Mouse (Mus musculus) thymus, postnatal 10 days (tissue): ENCODE results near the gene Klhdc8b.
A peak's percentile ranks its signal among the peaks of the same experiment; 100 is the strongest.

ENCODE experiments used
- DNase-seq, 2 experiments: peaks; one replicate each; pipeline ENCODE4 v3.0.0; 2021; ENCODE audit warnings: low spot score in 2 of 2

Klhdc8b gene

DNA sequence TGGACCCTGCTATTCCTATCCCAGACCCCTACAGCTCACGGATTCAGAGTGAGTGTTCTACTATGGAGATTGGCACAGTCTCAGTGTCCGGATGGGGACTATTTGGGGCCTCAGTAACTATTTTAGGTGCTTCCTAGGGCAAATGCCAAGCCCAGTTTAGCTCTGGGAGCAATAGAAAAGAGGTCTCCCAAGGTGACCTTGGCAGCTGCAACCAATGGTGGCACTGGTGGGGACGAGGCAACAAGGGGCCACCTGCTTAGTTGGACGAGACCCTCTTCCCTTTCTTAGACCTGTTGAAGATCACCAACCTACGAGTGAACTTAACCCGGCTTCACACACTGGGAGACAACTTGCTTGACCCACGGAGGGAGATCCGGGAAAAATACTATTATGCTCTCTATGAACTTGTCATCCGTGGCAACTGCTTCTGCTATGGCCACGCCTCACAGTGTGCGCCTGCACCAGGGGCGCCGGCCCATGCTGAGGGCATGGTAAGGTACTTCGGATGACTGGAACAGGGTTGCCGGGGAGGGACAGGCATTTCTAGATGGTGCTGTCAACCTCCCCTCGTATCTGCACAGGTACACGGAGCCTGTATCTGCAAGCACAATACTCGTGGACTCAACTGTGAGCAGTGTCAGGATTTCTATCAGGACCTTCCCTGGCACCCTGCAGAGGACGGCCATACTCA is 20.3 kb upstream of the Klhdc8b start:
- DNase-seq = no peak

DNA sequence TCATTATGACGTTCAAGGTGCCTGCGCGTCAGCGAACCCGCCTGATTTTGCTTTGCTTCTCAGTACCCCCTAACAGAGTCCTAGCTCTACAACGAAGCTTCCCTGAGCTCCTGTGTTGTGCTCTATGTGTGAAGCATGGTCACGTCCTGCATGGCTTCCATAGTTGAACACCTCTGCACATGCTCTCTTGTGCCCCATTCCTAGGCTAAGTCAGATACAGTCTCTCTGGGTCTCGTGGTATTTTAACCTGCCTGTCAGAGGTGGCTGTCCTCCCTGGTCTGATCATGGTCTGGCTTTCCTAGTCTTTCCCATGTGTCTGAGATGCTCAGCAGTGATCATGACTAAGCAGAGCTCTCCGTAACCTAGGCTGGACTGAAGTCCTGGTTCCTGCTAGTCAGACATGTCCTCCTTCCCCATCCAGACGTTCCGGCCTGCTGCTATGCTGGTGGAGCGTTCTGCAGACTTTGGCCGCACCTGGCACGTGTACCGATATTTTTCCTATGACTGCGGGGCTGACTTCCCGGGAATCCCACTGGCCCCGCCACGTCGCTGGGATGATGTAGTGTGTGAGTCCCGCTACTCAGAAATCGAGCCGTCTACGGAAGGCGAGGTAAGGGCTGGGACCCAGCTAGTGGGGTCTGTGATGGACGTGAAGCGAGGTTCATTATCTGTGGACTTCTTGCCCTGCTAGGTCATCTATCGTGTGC is 19.6 kb upstream of the Klhdc8b start:
- no peak for DNase-seq

GRCm38 (mm10) chr9:108479721-108480351 is 18.5 kb upstream of the Klhdc8b start, which contains the start of gene Lamb2:
Lamb2 (plus strand) TSS chr9:108479736.
- DNase-seq = peak in 1 of 2 experiments; percentile 45

DNA sequence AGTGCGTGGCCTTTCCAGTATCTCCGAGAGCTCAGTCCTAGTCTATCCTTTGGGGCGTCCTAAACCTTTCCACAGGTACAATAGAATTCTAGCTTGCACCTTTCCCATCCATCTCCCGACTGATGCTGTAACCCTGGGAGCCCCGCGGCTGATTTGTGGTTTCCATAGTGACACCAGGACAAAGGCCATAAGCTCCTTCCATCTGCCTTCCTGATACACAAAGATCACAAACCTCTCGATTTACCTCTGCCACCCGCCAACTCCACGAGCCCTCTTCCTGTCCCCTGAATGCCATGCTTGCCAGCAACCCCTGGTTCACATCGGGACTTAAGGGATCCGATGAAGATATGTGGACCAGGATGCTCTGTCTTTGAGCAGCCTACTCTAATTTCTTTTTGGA is 17.9 kb upstream of the Klhdc8b start:
- no peak for DNase-seq

GRCm38 (mm10) chr9:108478638-108479156 is 17.3 kb upstream of the Klhdc8b start:
- no peak for DNase-seq

DNA sequence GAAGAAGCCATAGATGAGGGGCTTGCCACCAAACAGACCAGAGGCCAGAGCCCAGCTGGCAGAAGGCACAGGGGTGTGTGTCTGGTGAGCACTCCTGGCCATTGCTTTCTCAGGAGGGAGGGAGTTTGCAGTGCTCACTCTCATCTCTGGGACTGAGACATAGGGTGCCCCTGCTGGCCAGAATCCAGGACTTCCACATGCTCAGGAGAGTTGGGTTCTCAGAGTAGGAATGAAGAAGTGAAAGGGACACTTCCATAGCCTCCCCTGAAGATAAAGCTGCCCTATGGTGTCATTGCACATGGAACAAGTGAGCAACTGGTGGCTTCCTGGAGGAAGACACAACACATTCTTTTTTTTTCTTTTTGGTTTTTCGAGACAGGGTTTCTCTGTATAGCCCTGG is 13.1 kb upstream of the Klhdc8b start:
- no peak for DNase-seq

- DNase-seq = no peak
Observed at GRCm38 (mm10) chr9:108469845-108470244, 8.5 kb upstream of the Klhdc8b start.

GRCm38 (mm10) chr9:108469430-108469829 is 8.0 kb upstream of the Klhdc8b start:
- no peak for DNase-seq

DNA sequence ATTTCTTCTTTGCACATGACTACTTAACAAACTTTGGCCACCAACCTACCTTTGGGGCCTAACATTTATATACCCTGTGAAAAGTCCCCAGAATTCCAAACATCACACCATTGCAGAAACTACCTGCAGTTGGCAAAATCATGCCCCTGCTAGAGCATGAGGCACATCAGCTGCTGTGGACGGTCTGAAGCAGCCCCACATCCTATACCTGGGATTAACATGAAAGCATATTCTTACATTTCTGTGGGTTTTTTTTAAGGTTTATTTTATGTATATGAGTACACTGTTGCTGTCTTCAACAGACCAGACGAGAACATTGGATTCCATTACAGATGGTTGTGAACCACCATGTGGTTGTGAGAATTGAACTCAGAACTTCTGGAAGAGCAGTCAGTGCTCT is 4.8 kb upstream of the Klhdc8b start:
- DNase-seq = no peak

GRCm38 (mm10) chr9:108463713-108464112 is 2.3 kb upstream of the Klhdc8b start:
- no peak for DNase-seq

- DNase-seq = no peak
Observed at GRCm38 (mm10) chr9:108462192-108462591, 811 bp upstream of the Klhdc8b start.

- DNase-seq = no peak
Observed at GRCm38 (mm10) chr9:108461675-108462074, 294 bp upstream of the Klhdc8b start.

DNA sequence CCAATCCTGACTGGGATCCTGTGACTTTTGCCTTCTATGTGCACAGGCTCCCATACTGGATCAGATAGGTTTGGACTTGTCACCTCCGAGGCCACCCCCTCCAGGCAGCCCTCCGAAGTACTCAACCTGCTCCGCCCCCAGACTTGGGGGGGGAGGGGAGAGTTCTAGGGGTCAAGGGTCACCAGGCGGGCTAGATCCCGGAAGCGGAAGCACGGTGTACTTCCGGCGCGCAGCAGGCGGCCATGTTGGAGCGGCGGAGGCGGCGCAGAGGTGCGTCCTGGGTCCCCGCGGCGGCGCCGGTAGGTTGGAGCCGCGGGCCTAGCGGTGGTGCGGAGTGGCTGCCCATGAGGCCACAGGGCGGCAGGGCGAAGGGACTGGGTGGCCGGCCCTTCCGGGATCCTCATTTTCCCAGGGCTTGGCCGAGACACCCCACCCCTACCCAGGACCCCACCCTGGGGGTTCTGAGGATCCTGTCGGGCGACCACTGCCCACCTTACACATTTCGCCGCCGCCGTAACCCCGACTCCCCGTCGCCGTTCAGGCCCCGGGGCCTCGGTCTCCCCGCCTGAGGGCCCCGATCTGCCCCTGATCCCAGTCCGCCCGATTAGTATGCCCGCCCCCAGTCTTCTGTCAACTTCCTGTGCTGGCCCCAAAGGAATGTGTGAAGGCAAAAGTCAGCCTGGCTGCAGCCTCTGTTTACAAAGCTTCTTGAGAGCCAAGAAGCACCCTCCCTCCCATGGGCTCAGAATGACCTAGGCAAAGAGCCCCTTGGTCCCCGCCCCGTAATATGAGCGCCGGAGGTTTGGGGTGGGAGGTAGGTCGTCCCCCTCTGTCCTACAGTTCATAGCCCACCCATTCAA is 832 bp downstream of the Klhdc8b start, which contains the start of gene Ccdc71:
Gene Ccdc71, plus strand, starts transcription at position 209 of the 860 bp plus-strand sequence.
- DNase-seq = peak; percentile 82 to 86

DNA sequence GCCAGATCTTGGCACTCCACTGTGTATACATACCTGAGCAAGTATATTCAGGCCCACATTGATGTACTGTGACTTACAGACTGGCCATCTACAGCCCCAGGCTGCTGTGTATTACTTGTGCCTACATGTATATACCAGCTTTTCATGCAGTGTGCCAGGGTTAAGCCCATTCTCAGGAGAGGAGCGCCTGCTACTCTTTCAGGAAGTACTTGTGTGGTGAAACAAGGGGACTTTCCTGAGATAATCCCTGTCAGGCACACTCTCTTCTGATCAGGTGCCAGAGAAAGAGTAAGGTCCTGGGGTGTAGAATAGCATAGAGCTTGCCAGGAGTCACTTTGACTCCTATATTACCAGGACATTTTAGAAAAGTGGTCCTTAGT is 1.5 kb downstream of the Klhdc8b start:
- no peak for DNase-seq

DNA sequence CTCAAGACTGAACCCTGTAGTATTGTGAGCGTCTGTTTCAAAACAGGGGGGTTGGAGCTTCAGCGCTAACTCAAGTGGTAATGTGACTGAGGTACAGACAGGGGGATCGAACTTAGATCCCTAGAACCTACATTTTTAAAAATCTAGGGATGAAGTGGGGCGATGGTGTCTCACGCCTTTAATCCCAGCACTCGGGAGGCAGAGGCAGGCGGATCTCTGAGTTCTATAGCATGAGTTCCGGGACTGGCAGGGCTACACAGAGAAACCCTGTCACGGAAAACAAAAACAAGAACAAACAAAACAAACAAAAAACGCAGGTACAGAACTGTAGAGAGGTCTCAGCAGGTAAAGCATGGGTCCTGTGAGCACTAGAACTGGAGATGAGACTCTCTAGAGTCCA is 4.4 kb downstream of the Klhdc8b start:
- no peak for DNase-seq

DNA sequence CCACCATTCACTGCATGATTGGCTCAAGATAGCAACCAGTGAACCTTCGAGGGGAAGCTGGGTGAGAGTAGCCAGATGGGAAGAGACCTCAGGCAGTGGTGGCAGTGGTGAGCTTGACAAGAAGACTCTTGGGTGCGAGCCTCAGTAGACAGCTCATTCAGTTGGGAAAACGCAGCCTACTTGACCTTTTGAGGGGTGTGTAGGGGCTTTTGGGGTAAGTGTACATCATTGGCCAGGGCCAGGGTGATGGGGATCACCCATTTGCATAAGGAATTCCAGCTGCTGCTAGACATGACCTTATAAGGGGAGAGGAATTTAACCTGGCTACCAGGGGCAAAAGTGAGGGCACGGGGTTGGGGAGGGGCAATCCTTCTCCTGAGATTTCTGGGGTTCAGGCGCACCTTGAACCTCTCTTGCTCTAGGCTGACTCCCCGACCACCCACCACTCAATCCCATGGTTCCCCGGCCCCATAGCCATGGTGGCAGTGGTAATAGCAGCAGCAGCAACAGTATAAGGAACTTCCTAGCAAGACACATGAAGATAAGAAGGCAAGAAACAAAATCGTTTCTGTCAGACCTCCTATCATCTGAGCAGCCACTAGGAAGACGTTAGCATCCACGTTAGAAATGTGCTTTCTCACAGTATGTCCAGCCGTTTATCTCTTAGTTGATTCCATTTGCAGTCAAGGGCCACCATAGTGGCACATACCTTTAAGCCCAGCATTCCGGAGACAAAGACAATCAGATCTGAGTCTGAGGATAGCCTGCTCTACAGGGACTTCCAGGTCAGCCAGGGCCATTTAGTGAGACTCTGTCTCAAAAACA is 5.4 kb downstream of the Klhdc8b start:
- no peak for DNase-seq

DNA sequence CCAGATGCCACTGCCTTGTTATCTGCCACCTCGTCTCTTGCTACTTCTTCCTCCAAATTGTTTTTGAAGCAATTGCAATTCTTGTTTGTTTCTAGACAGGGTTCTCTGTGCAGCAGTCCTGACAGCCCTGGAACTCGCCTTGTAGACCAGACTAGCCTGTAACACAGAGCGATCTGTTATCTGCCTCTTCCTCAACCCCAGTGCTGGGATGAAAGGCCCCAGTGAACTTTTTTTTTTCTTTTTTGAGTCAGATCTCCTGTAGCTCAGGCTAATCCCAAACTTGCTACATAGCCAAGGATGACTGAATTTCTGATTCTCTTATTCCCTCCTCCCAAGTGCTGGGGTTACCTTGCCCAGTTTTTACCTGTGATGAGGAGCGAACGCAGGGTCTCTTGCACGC is 7.0 kb downstream of the Klhdc8b start:
- DNase-seq = no peak

- no peak for DNase-seq
Observed at GRCm38 (mm10) chr9:108453458-108453857, 7.9 kb downstream of the Klhdc8b start.

DNA sequence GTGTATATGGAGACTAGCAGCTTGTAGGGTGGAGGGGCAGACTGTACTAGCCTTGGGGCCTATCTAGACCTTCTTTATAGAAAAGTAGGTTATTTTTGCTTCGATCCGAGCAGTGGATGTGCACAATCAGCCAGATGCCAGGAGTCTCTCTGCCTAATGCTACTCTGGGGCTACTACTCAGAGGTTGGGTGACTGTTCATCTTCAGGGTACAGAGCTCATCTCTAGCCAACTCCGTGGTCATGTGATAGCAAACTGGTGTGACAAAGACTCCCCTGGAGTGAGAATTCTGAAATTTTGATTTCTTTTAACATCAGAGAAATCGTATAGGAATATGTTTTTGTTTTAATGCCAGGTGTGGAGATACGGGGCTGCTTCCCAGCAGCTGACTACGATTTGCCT is 8.5 kb downstream of the Klhdc8b start:
- no peak for DNase-seq

- DNase-seq = peak; percentile 52 to 90
Observed at GRCm38 (mm10) chr9:108452291-108452906, 9.0 kb downstream of the Klhdc8b start.
